Comparison of ENCODE assay signal across 12 mouse cellular contexts in the genomic region with DNA sequence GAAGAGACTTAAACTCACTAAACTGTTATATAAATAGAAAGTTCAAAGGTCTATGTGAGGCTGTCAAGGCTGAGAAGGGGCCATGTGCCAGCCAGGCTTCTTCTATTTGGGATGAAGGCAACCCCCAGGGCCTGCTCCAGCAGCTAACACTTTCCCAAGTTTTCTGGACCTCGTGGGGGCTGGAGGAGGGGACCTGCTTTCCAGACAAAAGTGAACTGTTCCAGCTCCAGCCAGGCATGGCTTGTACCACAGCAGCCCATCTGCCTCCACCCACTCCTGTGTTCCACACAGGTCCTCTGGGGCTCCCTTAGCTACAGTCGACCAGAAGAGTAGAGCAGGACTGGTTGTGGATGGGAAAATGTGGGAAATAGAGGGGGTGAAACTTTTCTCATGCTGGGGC. TPM values are rescaled to one million over a fixed set of nuclear protein-coding genes. Genes with fewer than 3 reads are reported as not detected.
DNase-seq lines count a peak whose midpoint lies in the region; ATAC-seq lines count a peak whose summit lies in the region.
"Had no signal": no experiment of that assay in that cellular context is flagged by ENCODE, and none has a peak within 500 bp of the region (broad histone marks: within the 10 kb centered on the region; RNA-seq: fewer than 3 reads in every experiment).

No protein-coding gene starts in this region.

- H3K27ac ChIP-seq in lung, embryonic 15.5 days, result no peak overlapping the region
- H3K27ac ChIP-seq in intestine, embryonic 16.5 days (ENCODE audit: low read length), result no peak overlapping the region
- H3K27ac ChIP-seq in neural tube, embryonic 15.5 days (replicated peaks), result no peak overlapping the region
- H3K27ac ChIP-seq: kidney, postnatal 0 days; liver, embryonic 13.5 days had no signal

- H3K27me3 ChIP-seq in lung, embryonic 15.5 days, result peaks cover 26% of the 10 kb centered on the region; the same call in 1 of the 2 replicates
- H3K27me3 ChIP-seq in intestine, embryonic 16.5 days (replicated peaks; ENCODE audit: control insufficient read depth, insufficient read depth, low read length), result peaks cover 18% of the 10 kb centered on the region
- no peaks in the 10 kb centered on the region for H3K27me3 ChIP-seq in neural tube, embryonic 15.5 days (replicated peaks)

- H3K9me3 ChIP-seq in lung, embryonic 15.5 days, result no peaks in the 10 kb centered on the region
- H3K9me3 ChIP-seq in intestine, embryonic 16.5 days (ENCODE audit: control insufficient read depth, low read length), result no peaks in the 10 kb centered on the region
- no peaks in the 10 kb centered on the region for H3K9me3 ChIP-seq in neural tube, embryonic 15.5 days (replicated peaks)
- H3K9me3 ChIP-seq: liver, embryonic 13.5 days had no signal

- 3% methylated on average over 2 of the region's 2 CpGs for WGBS in lung, embryonic 15.5 days
- 15% methylated on average over 2 of the region's 2 CpGs for WGBS in intestine, embryonic 16.5 days
- WGBS in neural tube, embryonic 15.5 days, result 8% methylated on average over 2 of the region's 2 CpGs

- H3K36me3 ChIP-seq in lung, embryonic 15.5 days, result no peaks in the 10 kb centered on the region
- H3K36me3 ChIP-seq in intestine, embryonic 16.5 days (ENCODE audit: control insufficient read depth, insufficient read depth, low read length), result no peaks in the 10 kb centered on the region
- H3K36me3 ChIP-seq in neural tube, embryonic 15.5 days, result no peaks in the 10 kb centered on the region
- H3K36me3 ChIP-seq: liver, embryonic 13.5 days had no signal

- no peaks in the 10 kb centered on the region for H3K4me1 ChIP-seq in lung, embryonic 15.5 days
- H3K4me1 ChIP-seq in intestine, embryonic 16.5 days (ENCODE audit: control insufficient read depth, insufficient read depth, low read length), result peaks cover 4% of the 10 kb centered on the region; the same call in 1 of the 2 replicates
- H3K4me1 ChIP-seq in neural tube, embryonic 15.5 days, result peaks cover 5% of the 10 kb centered on the region; the same call in 1 of the 2 replicates
- H3K4me1 ChIP-seq: liver, embryonic 13.5 days had no signal

- ATAC-seq in lung, embryonic 15.5 days (ENCODE audit: borderline replicate concordance, extremely low read depth, low FRiP score, low TSS enrichment), result peak; percentile 44; the same call in 1 of the 2 replicates
- peak; percentile 32; the same call in 1 of the 2 replicates for ATAC-seq in intestine, embryonic 16.5 days
- ATAC-seq in neural tube, embryonic 15.5 days (ENCODE audit: low FRiP score), result no peak

- H3K4me3 ChIP-seq in lung, embryonic 15.5 days, result no peak overlapping the region
- H3K4me3 ChIP-seq in intestine, embryonic 16.5 days (ENCODE audit: low read length), result no peak overlapping the region
- H3K4me3 ChIP-seq in neural tube, embryonic 15.5 days (replicated peaks), result no peak overlapping the region
- H3K4me3 ChIP-seq: liver, embryonic 13.5 days had no signal

- no peak overlapping the region for H3K9ac ChIP-seq in lung, embryonic 15.5 days
- no peak overlapping the region for H3K9ac ChIP-seq in intestine, embryonic 16.5 days (ENCODE audit: low read depth, low read length)
- no peak overlapping the region for H3K9ac ChIP-seq in neural tube, embryonic 15.5 days (replicated peaks)
- H3K9ac ChIP-seq: liver, embryonic 13.5 days had no signal

- H3K4me2 ChIP-seq in lung, embryonic 15.5 days, result no peak overlapping the region
- no peak overlapping the region for H3K4me2 ChIP-seq in intestine, embryonic 16.5 days (ENCODE audit: low read depth, low read length)
- H3K4me2 ChIP-seq in neural tube, embryonic 15.5 days, result peak overlapping the region; percentile 29
- H3K4me2 ChIP-seq: liver, embryonic 13.5 days had no signal

- peak; percentile 11 to 40 for DNase-seq in cerebellum, postnatal 10 days
- DNase-seq in cerebellum, adult 9-10 months, result no peak
- no peak for DNase-seq in lung, postnatal 36 days
- no peak for DNase-seq in frontal cortex, postnatal 10 days (ENCODE audit: low spot score in 2 of 2)
- no peak for DNase-seq in urinary bladder, adult 18-20 months (ENCODE audit: low spot score in 2 of 2)
- DNase-seq: adrenal gland, postnatal 36 days; gastrocnemius, postnatal 14 days; liver, embryonic 13.5 days had no signal

RNA-seq across cellular contexts. Expression of gene Aff2, which starts 4.1 kb away (rescaled TPM):
- 3.2 and 3.3 TPM in 2 replicates for polyA plus RNA-seq in lung, embryonic 15.5 days (2015; fragmentation: Nextera tagmentation; extraction: Ambion mirVana)
- 2.2 and 2.5 TPM in 2 replicates for polyA plus RNA-seq in intestine, embryonic 16.5 days (2015; fragmentation: Nextera tagmentation; extraction: Ambion mirVana)
- 10.4 and 12.7 TPM in 2 replicates for polyA plus RNA-seq in neural tube, embryonic 15.5 days (2015; fragmentation: Nextera tagmentation; extraction: Ambion mirVana)

Comparison
In these comparisons a context has a peak if more than half of its experiments do, and no peak if none do; other contexts are left out.
1. DNase-seq: peak in cerebellum, postnatal 10 days (2 of 2); none in cerebellum, adult 9-10 months (single experiment), lung, postnatal 36 days (single experiment), frontal cortex, postnatal 10 days (0 of 2) and urinary bladder, adult 18-20 months (0 of 2).